Mouse (Mus musculus): ENCODE data around the gene Psrc1.
A peak's percentile ranks its signal among the peaks of the same experiment; 100 is the strongest.

Gene Psrc1

GRCm38 (mm10) chr3:108423844-108424801, 40.5 kb downstream of the Psrc1 start:
- DNase-seq (ENCODE audit: low spot score): peak; percentile 31

GRCm38 (mm10) chr3:108424944-108425623, 41.4 kb downstream of the Psrc1 start:
- no peak for DNase-seq (ENCODE audit: low spot score)

GRCm38 (mm10) chr3:108425624-108426018, 42.0 kb downstream of the Psrc1 start:
- DNase-seq (ENCODE audit: low spot score): no peak

GRCm38 (mm10) chr3:108432542-108433187, 49.0 kb downstream of the Psrc1 start:
- DNase-seq (ENCODE audit: low spot score): no peak

GRCm38 (mm10) chr3:108433188-108433880, 49.7 kb downstream of the Psrc1 start:
- DNase-seq (ENCODE audit: low spot score): no peak

GRCm38 (mm10) chr3:108433881-108434495, 50.3 kb downstream of the Psrc1 start:
- no peak for DNase-seq (ENCODE audit: low spot score)

- DNase-seq (ENCODE audit: low spot score): no peak
Observed at GRCm38 (mm10) chr3:108435701-108436379, 52.2 kb downstream of the Psrc1 start.

- no peak for DNase-seq (ENCODE audit: low spot score)
Observed at GRCm38 (mm10) chr3:108436380-108436714, 52.7 kb downstream of the Psrc1 start.

Data from ovary, postnatal 36 days (tissue).